Mouse (Mus musculus): ENCODE results near the gene Dpf1.

The Dpf1 gene

DNA sequence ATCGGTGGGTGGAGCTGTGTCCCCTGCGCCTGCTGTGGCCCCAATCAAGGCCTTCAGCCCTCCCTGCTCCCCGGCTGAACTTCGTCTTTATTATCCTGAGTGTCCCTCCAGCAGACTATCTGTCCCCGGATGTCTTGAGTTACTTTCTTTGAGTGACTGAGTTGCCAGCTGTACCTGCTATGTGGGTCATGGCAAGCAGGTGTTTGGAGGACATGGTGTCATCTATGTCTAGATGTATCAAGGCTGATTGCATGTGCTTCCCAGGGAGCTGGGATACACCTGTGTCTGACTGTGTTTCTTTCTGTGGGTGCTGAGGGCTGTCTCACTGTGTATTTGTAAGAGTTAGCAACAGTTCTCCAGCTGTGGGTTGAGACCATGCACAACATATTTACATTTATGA, 6.0 kb downstream of the Dpf1 start:
- no peak for DNase-seq (ENCODE audit: low read depth)

DNA sequence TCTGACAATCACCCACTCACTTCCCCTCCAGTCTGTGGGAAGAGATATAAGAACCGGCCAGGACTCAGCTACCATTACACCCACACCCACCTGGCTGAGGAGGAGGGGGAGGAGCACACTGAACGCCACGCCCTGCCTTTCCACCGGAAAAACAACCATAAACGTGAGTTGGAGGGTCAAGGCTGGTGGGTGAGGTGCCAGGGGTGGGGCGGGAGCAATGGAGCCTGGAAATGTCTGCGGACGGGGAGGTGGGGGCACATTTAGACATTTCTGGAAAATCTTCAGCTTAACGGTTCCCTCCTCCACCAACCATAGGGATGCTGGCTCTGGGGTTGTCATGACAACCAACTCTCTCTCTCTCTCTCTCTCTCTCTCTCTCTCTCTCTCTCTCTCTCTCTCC, 9.3 kb downstream of the Dpf1 start:
- no peak for DNase-seq (ENCODE audit: low read depth)

DNA sequence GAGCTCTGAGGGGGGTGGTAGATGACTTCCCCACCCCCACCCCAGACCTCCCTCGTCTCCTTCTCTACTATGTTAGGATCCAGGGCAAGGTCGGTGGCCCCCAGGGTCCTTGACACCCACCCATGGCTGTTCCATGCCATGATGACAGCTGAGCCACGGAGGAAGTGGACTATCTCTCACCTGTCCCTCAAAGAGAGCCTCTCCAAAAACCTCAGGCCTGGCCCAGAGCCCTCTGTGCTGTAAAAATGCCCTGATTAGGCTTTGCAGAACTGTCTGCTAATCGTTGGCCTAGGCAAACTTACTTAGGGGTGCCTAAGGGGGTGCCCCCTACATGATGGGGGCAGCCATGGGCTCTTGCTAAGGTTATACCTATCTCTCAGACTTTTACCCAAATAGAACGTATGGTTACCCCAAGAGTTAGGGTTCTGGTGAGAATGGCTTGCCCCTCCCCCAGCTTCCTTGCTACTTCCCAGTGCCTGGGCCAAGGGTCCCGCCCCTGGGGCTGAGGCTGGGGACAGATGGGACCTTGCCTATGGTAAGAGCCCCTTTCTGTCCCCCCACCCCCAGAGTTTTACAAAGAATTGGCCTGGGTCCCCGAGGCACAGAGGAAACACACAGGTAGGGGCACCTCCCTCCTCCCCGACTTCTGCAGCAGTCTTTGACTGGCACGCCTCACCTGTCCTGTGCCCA, 10.0 kb downstream of the Dpf1 start:
- DNase-seq (ENCODE audit: low read depth), result no peak

DNA sequence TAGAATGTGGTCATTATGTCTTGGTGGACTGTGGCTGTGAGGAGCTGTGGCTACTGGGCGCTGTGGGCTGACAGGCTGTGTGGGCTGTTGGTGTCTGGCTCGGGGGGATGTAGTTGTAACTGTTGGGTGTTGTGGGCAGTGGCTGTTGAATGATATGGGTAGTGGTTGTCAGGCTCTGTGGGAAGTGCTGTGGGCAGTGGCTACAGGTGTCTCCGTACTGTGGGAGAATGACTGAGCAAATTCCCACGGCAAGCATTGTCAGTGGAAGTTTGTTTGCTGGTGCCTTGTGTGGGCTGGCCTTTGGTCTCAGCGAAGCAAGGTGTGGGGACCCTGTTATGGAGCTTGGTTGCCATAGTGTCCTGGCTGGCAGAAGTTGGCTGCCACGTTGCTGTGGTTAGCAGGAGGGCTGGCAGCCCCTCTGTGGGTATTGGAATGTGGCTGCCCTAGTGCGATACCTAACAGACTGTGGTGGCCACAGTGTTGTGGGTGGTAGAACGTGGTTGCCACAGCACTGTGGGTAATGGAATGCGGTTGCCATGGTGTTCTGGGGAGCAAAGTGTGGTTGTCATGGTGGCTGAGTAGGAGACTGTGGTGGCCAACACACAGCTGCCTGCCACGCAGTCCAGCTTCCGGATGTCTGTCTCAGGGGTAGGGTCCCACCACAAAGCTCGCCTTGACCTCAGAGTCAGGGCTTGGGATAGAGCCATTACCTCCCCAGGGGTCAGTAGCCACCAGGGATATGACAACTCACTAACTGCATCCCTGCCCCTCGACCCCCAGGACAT, 11.3 kb downstream of the Dpf1 start:
- DNase-seq (ENCODE audit: low read depth), result no peak

DNA sequence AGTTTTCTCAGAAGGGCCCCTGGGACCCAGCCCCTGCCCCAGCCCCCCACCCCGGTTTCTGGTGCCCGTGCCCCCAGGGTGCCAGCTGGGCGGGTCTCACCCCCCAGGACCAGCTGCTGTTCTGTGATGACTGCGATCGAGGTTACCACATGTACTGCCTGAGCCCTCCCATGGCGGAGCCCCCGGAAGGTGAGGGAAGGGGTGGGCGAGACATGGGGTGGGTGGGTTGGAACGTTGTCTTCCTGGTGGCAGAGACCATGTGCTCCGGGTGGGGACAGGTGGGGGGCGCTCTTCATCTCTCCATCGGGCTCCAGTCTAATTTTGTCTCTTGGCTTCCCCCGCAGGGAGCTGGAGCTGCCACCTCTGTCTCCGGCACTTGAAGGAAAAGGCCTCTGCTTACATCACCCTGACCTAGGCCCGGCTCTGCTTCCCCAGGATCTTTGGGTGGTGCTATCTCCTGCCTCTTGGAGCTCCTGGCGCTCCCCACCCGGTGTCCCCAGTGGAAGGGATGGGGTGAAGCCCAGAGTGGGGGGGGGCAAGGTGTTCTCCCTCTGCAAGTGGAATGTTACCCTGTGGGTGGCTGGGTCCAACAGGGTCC, 12.5 kb downstream of the Dpf1 start:
- DNase-seq (ENCODE audit: low read depth), result no peak

DNA sequence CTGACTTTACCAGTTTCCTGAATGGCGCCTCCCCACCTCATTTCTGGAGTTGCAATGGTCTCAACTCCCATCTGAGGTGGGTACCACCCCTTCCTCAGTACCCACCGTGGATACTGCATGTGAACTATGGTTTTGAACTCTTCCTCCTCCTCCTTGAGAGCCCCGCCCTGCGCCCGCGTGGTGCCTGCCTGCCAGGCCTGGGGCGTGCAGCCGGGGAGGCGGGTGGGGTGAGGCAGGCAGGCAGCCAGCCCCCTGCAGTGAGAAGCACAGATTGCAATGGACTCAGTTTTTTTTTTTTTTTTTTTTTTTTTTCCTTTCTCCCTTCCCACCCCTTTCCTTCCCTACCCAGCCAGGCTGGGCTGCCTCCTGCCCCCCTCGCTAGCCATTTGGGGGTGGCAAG, 13.2 kb downstream of the Dpf1 start:
- no peak for DNase-seq (ENCODE audit: low read depth)

DNA sequence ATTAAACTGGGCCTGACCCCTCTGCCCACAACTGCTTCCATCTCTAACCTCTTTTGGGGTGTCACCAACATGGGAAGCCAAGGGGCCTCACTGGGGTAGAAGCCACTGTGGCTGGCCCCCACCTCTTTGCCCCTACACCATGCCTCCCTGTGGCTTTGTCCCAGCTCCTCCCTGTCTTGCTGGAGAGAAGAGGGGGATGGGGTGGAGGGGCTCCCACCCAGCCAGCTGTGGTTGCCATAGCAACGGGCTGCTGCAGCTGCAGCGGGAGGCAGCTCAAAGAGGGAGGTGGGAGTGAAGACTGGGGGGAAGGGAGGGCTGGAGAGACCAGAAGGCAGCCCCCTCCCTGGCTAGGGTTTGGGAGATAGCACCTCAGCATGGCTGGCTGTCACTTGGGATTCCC, 13.8 kb downstream of the Dpf1 start:
- no peak for DNase-seq (ENCODE audit: low read depth)

DNA sequence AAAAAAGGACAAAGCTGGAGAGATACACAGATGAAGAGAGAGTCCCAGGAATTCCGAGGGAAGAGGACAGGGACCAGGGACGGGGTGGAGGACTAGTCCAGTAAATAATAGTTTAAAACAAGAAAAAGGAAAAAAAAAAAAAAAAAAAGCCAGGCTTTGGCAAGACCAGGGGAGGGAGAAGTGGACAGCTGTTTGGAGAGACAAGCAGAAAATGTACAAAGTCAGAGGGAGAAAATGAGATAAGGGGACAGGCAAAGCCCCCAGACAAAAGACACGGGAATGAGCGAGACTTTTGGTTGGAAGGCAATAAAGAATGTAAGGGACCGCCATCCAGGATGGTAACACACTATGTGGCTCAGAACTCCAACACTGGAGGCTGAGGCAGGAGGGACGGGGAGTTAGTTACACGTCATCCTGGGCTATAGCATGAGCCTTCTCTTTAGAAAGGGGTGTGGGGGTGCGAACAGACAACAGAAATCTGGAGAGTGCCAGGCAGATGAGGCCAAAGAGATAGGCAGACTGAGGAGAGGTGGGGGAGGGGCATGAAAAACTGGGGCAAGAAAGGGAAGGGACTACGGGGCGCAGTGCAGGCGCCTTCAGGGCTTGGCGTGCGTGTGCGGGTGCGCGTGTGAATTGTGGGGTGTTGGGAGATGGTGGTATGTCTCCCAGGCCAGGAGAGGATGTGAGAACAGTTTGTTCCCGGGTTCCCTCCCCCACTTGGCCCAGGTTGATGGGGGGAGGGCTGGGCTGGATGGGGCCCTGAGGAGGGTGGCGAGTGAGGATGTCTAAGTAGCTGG, 14.6 kb downstream of the Dpf1 start:
- no peak for DNase-seq (ENCODE audit: low read depth)

DNA sequence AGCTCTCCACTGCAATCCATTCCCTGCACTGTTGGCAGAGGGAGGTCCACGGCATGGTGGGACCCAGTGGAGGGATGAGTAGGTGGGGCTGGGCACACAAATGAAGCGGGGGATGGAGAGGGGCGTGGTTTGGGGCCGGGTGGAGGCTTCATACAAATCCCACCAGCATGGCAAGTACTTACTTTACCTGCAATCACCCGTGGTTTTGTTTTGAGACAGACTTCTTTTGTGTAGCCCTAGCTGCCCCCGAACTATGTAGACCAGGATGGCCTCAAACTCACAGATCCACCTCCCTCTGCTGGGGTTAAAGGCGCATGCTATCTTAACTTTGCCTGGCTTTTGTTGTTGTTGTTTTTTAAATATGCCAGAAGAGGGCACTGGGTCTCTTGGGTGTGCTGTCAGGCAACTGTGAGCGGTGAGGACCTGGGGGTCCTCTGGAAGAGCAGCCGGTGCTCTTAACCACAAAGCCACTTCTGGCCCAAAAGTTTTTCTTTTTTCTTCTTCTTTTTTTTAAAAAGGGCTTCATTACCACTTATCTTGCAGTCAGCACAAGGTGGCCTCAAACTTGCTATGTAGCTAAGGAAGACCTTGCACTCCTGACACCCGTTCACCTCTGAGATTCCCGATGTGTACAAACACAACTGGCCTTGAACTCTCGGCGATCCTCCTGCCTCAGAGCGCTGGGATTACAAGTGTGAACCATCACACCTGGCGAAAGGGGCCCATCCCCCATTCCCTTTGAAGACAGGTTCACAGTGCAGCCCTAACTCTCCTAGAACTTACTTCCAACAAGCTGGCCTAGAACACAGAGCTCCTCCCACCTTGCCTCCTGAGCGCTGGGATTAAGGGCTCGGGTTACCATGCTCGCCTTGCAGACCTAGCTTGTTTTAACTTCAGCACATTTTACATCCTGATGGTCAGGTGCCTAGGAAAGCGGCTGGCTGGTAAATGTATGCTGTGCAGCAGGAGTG, 15.9 kb downstream of the Dpf1 start:
- no peak for DNase-seq (ENCODE audit: low read depth)

DNA sequence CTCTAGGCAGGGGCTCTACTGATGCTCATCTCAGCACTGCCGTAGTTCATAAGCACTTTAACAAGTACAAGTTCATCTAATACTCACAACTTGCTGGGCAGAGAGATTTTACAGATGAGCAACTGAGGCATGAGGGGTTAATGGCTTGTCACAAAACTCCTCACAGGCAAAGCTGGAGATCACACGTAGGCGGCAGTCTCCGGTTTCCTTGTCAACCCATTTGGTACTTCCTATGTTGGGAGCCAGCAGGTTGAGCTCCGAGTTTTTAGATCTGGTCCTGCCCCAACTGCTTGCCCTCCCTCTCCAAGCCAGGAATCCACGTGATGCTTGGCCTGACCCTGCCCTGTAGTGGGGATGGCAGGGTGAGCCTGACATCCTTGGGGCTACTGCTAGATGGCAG, 23.3 kb downstream of the Dpf1 start:
- no peak for DNase-seq (ENCODE audit: low read depth)

DNA sequence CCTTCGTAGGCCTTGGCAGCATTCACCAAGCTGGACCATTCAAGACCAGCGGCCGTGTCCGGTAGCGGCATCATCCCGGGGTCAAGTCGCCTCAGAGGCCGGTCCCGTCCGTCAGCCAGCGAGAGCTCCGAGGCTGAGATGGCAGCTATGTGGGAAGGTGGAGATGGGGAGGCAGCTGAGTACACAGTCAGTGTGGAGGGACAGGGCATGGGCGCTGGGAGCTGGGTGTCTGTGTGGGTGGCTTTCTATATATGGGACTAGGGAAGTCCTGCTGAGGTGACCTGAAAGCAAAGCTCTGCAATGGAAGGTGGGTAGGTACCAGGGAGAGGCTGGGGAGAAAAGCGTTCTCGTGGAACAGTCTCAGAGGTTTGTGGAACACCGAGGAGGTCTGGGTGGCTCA, 25.2 kb downstream of the Dpf1 start:
- DNase-seq (ENCODE audit: low read depth), result no peak

DNA sequence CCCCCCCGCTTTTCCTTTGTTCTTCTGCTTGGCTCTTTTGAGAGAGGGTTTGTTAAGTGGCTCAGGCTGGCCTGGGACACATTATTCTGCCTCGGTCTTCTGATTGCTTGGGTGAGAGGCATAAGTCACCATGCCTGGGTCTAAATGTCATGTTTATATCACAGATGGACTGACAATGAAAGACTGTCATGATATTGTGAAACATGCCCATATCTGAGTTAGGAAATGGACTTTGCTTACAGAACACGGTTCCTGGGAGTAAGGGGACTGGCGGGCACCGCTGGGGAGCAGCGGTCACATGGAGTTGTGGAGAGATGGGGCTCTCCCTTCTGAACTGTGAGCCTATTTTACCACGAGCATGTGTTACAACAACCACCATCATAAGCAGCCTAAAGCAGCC, 30.4 kb downstream of the Dpf1 start:
- DNase-seq (ENCODE audit: low read depth), result no peak

DNA sequence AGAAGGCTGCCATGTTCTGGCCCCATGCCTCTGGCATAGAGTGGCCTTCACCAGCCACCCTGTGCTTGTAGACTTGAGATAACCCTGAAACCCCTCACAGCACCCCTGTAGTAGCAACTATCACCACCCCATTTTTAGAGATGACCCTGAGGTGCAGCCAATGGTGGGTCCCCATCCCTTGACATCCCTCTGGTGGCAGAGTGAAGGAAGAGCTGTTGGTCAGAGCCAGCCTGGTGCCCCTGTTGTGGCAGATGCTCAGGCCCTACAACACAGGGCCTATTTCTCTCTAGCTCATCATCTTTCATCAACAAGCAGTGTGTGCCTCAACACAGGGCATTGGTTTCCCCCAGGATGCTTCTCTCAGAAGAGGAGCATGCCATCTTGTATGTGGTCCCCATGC, 31.5 kb downstream of the Dpf1 start:
- DNase-seq (ENCODE audit: low read depth), result no peak

DNA sequence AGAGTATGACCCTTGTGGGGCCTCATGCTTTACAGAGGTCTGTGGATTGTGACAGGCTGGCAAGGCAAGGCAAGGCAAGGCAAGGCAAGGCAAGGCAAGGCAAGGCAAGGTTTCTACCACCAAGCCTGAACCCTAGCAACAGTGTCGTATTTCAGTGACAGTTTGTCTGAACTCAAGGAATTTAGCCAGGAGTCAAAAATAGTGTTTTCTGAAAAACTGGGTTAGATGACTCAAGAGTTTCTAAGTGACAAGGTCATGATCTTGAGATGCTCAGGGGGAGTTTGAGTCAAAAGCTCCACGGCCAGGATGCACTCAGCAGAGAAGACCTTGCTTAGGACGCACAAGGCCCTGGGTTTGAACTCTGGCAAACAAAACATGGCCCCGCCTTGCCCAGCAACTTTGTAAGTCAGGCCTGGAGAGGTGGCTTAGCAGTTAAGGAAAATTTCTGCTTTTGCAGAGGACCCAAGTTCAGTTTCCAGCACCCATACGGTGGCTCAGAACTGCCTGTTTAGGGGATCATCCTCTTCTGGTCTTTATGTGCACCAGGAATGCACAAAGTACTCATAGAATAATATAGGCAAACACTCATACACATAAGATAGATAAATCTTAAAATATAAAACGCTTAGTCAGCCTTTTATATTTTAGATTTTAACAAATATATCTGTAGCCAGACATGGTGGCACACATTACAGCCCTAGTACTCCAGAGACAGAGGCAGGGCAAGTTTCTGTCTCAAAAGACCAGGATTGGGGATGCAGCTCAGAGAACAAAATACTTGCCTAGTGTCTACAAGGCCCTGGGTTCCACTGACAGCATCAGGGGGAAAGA, 32.3 kb downstream of the Dpf1 start:
- DNase-seq (ENCODE audit: low read depth), result no peak

DNA sequence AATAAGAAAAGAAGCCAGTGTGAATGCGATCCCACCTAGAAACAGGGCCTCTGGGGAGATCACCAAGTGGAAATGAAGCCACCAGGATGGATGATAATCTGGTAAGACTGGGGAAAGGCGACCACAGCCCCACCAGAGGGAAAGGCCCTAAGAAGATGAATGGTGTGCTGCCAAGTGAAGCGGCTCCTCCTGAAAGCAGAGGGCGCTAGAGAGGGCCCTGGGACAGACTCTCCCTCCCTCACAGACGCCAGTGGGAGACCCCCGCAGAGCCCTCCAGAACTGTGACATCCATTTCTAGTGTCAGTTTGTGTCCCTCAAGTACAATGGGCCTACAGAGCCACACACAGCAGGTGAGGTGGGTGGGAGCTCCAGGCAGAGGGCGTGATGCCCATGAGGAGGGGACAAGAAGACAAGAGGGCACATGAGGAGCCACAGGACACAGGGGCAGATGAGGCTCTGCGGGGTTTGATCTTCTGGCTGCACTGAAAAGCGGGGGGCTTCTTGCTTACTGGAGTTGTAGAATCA, 33.1 kb downstream of the Dpf1 start:
- DNase-seq (ENCODE audit: low read depth), result no peak

DNA sequence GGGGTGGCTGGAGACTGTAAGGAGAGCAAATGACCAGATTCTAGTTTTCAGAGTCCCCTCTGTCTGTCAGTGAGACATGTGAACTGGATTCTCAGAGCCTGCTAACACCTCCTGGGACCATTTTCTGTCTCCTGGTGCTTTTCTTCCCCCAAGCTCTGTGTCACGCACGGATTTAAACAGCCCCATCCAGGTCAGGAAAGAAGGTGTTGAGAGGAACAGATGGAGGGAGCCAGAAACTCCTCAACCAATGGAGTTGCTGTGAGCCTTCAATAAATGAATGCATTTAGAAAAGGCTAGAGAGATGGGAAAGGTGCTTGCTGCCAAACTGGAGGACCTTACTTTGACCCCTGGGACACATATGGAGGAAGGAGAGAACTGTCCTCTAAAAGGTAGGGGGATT, 34.0 kb downstream of the Dpf1 start:
- no peak for DNase-seq (ENCODE audit: low read depth)

DNA sequence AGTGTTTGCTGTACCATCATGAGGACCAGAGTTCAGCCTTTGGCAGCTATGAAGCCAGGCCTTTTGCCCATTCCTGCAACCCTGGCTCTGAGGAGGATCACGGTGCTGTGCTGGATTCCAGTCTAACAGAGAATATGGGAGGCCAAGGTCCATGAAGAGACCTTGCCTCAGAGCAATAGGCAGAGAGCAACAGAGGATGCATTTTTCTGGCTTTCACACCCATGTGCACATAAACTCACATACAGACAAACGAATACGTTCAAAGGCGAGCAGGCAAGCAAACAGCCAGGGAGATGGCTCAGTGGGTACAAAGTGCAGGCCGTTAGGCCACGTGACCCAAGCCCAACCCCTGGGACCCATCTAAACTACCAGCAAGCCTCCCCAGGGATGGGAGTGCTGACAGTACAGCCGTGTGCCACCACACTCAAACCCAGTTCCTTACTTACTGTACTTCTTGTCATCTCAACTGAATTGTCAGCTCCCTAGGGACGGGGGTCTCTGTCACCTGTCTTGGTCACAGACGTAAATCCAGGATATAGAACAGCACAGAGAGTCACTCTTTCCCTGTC, 34.7 kb downstream of the Dpf1 start:
- no peak for DNase-seq (ENCODE audit: low read depth)

DNA sequence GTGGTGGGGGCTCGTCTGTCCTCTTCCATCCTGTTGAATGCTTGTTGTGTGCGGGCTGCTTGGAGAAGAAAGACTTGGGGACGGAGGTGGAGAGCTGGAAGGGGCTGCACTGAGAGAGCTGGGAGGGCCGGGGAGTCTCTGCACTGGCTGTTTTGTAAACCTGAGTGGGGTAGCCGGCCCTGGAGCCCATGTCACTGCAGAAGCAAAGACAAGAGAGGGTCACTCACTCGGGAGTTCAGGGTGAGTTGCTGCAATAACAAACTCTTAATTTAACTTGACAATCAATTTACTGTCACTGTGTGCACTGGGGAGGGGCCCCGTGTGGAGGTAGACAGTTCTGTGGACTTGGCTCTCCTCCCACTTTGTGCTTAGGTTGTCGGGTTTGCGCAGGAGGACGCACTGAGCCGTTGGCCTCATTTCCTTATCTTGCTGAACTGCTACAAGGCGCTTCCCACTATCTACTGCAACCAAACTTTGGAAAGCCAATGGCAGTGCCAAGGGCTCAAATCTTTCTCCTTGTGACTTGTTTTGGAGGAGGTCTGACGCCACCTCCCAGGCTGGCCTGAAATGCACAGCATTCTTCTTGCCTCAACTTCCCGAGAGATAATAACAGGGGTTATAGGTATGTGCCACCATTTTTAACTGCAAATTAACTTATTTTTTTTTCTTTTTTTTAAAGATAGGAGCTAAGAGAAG, 35.4 kb downstream of the Dpf1 start:
- DNase-seq (ENCODE audit: low read depth), result no peak

DNA sequence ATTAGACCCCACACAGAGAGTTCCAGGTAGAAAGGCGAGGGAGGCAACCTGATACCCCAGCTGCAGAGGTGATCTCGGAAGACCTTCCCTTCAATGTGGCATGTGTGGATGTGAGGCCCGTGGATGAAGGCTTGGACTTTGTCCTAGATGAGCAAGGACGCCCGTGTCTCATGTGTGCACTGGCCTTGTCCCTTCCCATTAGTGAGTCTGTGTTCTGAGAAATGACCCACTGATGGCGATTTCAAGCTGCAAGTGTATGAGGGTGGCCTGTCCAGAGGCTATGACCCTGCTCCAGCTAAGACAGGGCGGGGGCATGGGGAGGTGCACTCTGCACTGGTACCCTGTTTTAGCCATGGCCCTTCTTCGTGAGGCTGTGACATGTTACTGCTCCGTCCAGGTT, 36.5 kb downstream of the Dpf1 start:
- no peak for DNase-seq (ENCODE audit: low read depth)
